Mouse (Mus musculus): ENCODE results near the gene Olfr643. TPM values are rescaled to one million over a fixed set of nuclear protein-coding genes. Genes with fewer than 3 reads are reported as not detected.

Olfr643 gene
- polyA plus RNA-seq (2016; fragmentation: Nextera tagmentation; extraction: Ambion mirVana) = not detected in 2 replicates

GRCm38 (mm10) chr7:104137305-104137704 is at the start of gene Olfr643:
Gene Olfr643 (minus strand): TSS chr7:104137405.
- WGBS = 86% methylated on average over 5 of the region's 5 CpGs
- H3K4me2 ChIP-seq = no peak within 1 kb of the TSS
- no peak within 1 kb of the TSS for H3K9ac ChIP-seq
- H3K9me3 ChIP-seq = no peaks in the 10 kb centered on the region
- no peak for ATAC-seq (ENCODE audit: low FRiP score)
- no peaks in the 10 kb centered on the region for H3K27me3 ChIP-seq
- H3K4me1 ChIP-seq = no peaks in the 10 kb centered on the region
- no peak within 1 kb of the TSS for H3K27ac ChIP-seq
- no peaks in the 10 kb centered on the region for H3K36me3 ChIP-seq (replicated peaks)
- no peak within 1 kb of the TSS for H3K4me3 ChIP-seq (replicated peaks)

GRCm38 (mm10) chr7:104183292-104183691 is 46.1 kb upstream of the Olfr643 start, which contains the start of gene Olfr648:
Gene Olfr648 (minus strand): TSS chr7:104183392.
- no peaks in the 10 kb centered on the region for H3K9me3 ChIP-seq
- no peak for ATAC-seq (ENCODE audit: low FRiP score)
- 92% methylated on average over 2 of the region's 2 CpGs for WGBS

GRCm38 (mm10) chr7:104179074-104179473 is 41.9 kb upstream of the Olfr643 start:
- H3K4me1 ChIP-seq = no peaks in the 10 kb centered on the region
- no peaks in the 10 kb centered on the region for H3K9me3 ChIP-seq
- WGBS = 79% methylated on average over 1 of the region's 1 CpGs
- H3K27me3 ChIP-seq = no peaks in the 10 kb centered on the region
- no peak overlapping the region for H3K27ac ChIP-seq
- no peaks in the 10 kb centered on the region for H3K36me3 ChIP-seq (replicated peaks)
- no peak overlapping the region for H3K4me3 ChIP-seq (replicated peaks)
- ATAC-seq (ENCODE audit: low FRiP score) = no peak
- H3K4me2 ChIP-seq = no peak overlapping the region
- no peak overlapping the region for H3K9ac ChIP-seq

More at GRCm38 (mm10) chr7:104183292-104183691, 46.1 kb upstream of the Olfr643 start, which contains the start of gene Olfr648:
- no peak within 1 kb of the TSS for H3K9ac ChIP-seq
- no peaks in the 10 kb centered on the region for H3K36me3 ChIP-seq (replicated peaks)
- no peak within 1 kb of the TSS for H3K4me2 ChIP-seq
- H3K27ac ChIP-seq = no peak within 1 kb of the TSS
- no peak within 1 kb of the TSS for H3K4me3 ChIP-seq (replicated peaks)
- H3K4me1 ChIP-seq = no peaks in the 10 kb centered on the region
- H3K27me3 ChIP-seq = no peaks in the 10 kb centered on the region

- ATAC-seq (ENCODE audit: low FRiP score) = no peak
Measured at GRCm38 (mm10) chr7:104178422-104179054, 41.3 kb upstream of the Olfr643 start.

GRCm38 (mm10) chr7:104175085-104175484 is 37.9 kb upstream of the Olfr643 start:
- H3K4me3 ChIP-seq (replicated peaks) = no peak overlapping the region
- no peak for ATAC-seq (ENCODE audit: low FRiP score)
- no peak overlapping the region for H3K27ac ChIP-seq
- H3K36me3 ChIP-seq (replicated peaks) = no peaks in the 10 kb centered on the region
- no peak overlapping the region for H3K4me2 ChIP-seq
- H3K27me3 ChIP-seq = no peaks in the 10 kb centered on the region
- H3K9me3 ChIP-seq = no peaks in the 10 kb centered on the region
- WGBS = 27% methylated on average over 1 of the region's 1 CpGs
- H3K4me1 ChIP-seq = no peaks in the 10 kb centered on the region
- H3K9ac ChIP-seq = no peak overlapping the region

More at GRCm38 (mm10) chr7:104178422-104179054, 41.3 kb upstream of the Olfr643 start:
- no peak overlapping the region for H3K4me3 ChIP-seq (replicated peaks)
- no peak overlapping the region for H3K27ac ChIP-seq
- H3K9me3 ChIP-seq = no peaks in the 10 kb centered on the region
- no peak overlapping the region for H3K9ac ChIP-seq
- WGBS = 73% methylated on average over 5 of the region's 5 CpGs
- no peaks in the 10 kb centered on the region for H3K27me3 ChIP-seq
- H3K4me1 ChIP-seq = no peaks in the 10 kb centered on the region
- H3K4me2 ChIP-seq = no peak overlapping the region
- no peaks in the 10 kb centered on the region for H3K36me3 ChIP-seq (replicated peaks)

GRCm38 (mm10) chr7:104169634-104170204 is 32.5 kb upstream of the Olfr643 start:
- H3K36me3 ChIP-seq (replicated peaks) = no peaks in the 10 kb centered on the region
- H3K4me3 ChIP-seq (replicated peaks) = no peak overlapping the region
- ATAC-seq (ENCODE audit: low FRiP score) = no peak
- H3K27me3 ChIP-seq = no peaks in the 10 kb centered on the region
- H3K4me2 ChIP-seq = no peak overlapping the region
- no peaks in the 10 kb centered on the region for H3K9me3 ChIP-seq
- WGBS = 88% methylated on average over 6 of the region's 6 CpGs
- no peaks in the 10 kb centered on the region for H3K4me1 ChIP-seq
- H3K27ac ChIP-seq = no peak overlapping the region
- H3K9ac ChIP-seq = no peak overlapping the region

- H3K36me3 ChIP-seq (replicated peaks) = no peaks in the 10 kb centered on the region
- ATAC-seq (ENCODE audit: low FRiP score) = no peak
- H3K4me2 ChIP-seq = no peak overlapping the region
- no peak overlapping the region for H3K9ac ChIP-seq
- 85% methylated on average over 6 of the region's 6 CpGs for WGBS
- H3K27ac ChIP-seq = no peak overlapping the region
- no peak overlapping the region for H3K4me3 ChIP-seq (replicated peaks)
- H3K27me3 ChIP-seq = no peaks in the 10 kb centered on the region
- H3K9me3 ChIP-seq = no peaks in the 10 kb centered on the region
- H3K4me1 ChIP-seq = no peaks in the 10 kb centered on the region
Measured at GRCm38 (mm10) chr7:104167105-104167504, 29.9 kb upstream of the Olfr643 start.

- Histone ChIP-seq H3K4me1 (no peaks in the 10 kb centered on the region), H3K4me3 (replicated peaks) (no peak within 1 kb of the TSS), H3K27me3 (no peaks in the 10 kb centered on the region), H3K9me3 (no peaks in the 10 kb centered on the region), H3K4me2 (no peak within 1 kb of the TSS), H3K9ac (no peak within 1 kb of the TSS), H3K27ac (no peak within 1 kb of the TSS), H3K36me3 (replicated peaks) (no peaks in the 10 kb centered on the region)
- ATAC-seq (ENCODE audit: low FRiP score) = no peak
- 86% methylated on average over 2 of the region's 2 CpGs for WGBS
Measured at GRCm38 (mm10) chr7:104150456-104150855, 13.3 kb upstream of the Olfr643 start, which contains the start of gene Ubqlnl. Gene Ubqlnl (minus strand): TSS chr7:104150556.

GRCm38 (mm10) chr7:104143179-104143578 is 6.0 kb upstream of the Olfr643 start, which contains the start of gene Ubqln3:
Gene Ubqln3 (minus strand): TSS chr7:104143279.
- Histone ChIP-seq H3K9ac (no peak within 1 kb of the TSS), H3K36me3 (replicated peaks) (no peaks in the 10 kb centered on the region), H3K9me3 (no peaks in the 10 kb centered on the region), H3K4me1 (no peaks in the 10 kb centered on the region), H3K27ac (no peak within 1 kb of the TSS), H3K4me3 (replicated peaks) (no peak within 1 kb of the TSS), H3K27me3 (no peaks in the 10 kb centered on the region), H3K4me2 (no peak within 1 kb of the TSS)
- ATAC-seq (ENCODE audit: low FRiP score) = no peak
- WGBS = 75% methylated on average over 3 of the region's 3 CpGs

- Histone ChIP-seq H3K9ac (no peak within 1 kb of the TSS), H3K4me1 (no peaks in the 10 kb centered on the region), H3K9me3 (no peaks in the 10 kb centered on the region), H3K27ac (no peak within 1 kb of the TSS), H3K36me3 (replicated peaks) (no peaks in the 10 kb centered on the region), H3K4me2 (no peak within 1 kb of the TSS), H3K4me3 (replicated peaks) (no peak within 1 kb of the TSS), H3K27me3 (no peaks in the 10 kb centered on the region)
- ATAC-seq (ENCODE audit: low FRiP score) = no peak
- 92% methylated on average over 5 of the region's 5 CpGs for WGBS
Measured at GRCm38 (mm10) chr7:104129726-104130125, 7.5 kb downstream of the Olfr643 start, which contains the start of gene Ubqln5. Gene Ubqln5 (minus strand): TSS chr7:104129826.

- H3K4me2 ChIP-seq = no peak within 1 kb of the TSS
- no peaks in the 10 kb centered on the region for H3K9me3 ChIP-seq
- H3K36me3 ChIP-seq (replicated peaks) = no peaks in the 10 kb centered on the region
- no peak within 1 kb of the TSS for H3K9ac ChIP-seq
- H3K4me1 ChIP-seq = no peaks in the 10 kb centered on the region
- no peak within 1 kb of the TSS for H3K27ac ChIP-seq
- no peak for ATAC-seq (ENCODE audit: low FRiP score)
- no peak within 1 kb of the TSS for H3K4me3 ChIP-seq (replicated peaks)
- no peaks in the 10 kb centered on the region for H3K27me3 ChIP-seq
Measured at GRCm38 (mm10) chr7:104104757-104104972, 32.5 kb downstream of the Olfr643 start, which contains the start of gene Olfr646. Gene Olfr646 (plus strand): TSS chr7:104104873.

- H3K4me2 ChIP-seq = no peak overlapping the region
- no peaks in the 10 kb centered on the region for H3K9me3 ChIP-seq
- H3K36me3 ChIP-seq (replicated peaks) = no peaks in the 10 kb centered on the region
- ATAC-seq (ENCODE audit: low FRiP score) = no peak
- H3K9ac ChIP-seq = no peak overlapping the region
- H3K4me3 ChIP-seq (replicated peaks) = no peak overlapping the region
- H3K4me1 ChIP-seq = no peaks in the 10 kb centered on the region
- no peak overlapping the region for H3K27ac ChIP-seq
- no peaks in the 10 kb centered on the region for H3K27me3 ChIP-seq
- 64% methylated on average over 4 of the region's 4 CpGs for WGBS
Measured at GRCm38 (mm10) chr7:104103913-104104756, 33.1 kb downstream of the Olfr643 start.

Measured in forebrain, embryonic 12.5 days (tissue).